Mouse (Mus musculus) MEL (cell line): ENCODE data around the gene Klk6.

Experiments used
- CTCF ChIP-seq, 3 experiments: IDR thresholded peaks in 2 of 3; conservative IDR thresholded peaks in 1 of 3; 2 replicates each; pipeline ENCODE4 v1.5.1; 2011 to 2012; ENCODE audit warnings: low read length in 3 of 3, low read depth in 2 of 3, mild to moderate bottlenecking in 2 of 3, improper control_type of control experiment in 1 of 3, inconsistent platforms in 1 of 3, mixed read lengths in 1 of 3, moderate library complexity in 1 of 3; ENCODE audit not compliant: control insufficient read depth in 1 of 3, insufficient read depth in 1 of 3, poor library complexity in 1 of 3, severe bottlenecking in 1 of 3
- ELF1 ChIP-seq: IDR thresholded peaks from 2 replicates; pipeline ENCODE4 v1.6.1; 2014; ENCODE audit warnings: low read depth, mild to moderate bottlenecking, inconsistent platforms, low read length, improper control_type of control experiment, moderate library complexity
- EP300 ChIP-seq, 2 experiments: IDR thresholded peaks; 2 replicates each; pipeline ENCODE4 v1.6.1; 2011; ENCODE audit warnings: improper control_type of control experiment in 2 of 2, low read length in 2 of 2, low read depth in 1 of 2, mild to moderate bottlenecking in 1 of 2
- MXI1 ChIP-seq: IDR thresholded peaks from 2 replicates; pipeline ENCODE4 v1.6.1; 2011; ENCODE audit warnings: mild to moderate bottlenecking, low read depth, low read length, improper control_type of control experiment
- ZNF384 ChIP-seq: IDR thresholded peaks from 2 replicates; pipeline ENCODE4 v1.6.1; 2012; ENCODE audit warnings: low read depth, mild to moderate bottlenecking, inconsistent platforms, low read length, improper control_type of control experiment

DNA sequence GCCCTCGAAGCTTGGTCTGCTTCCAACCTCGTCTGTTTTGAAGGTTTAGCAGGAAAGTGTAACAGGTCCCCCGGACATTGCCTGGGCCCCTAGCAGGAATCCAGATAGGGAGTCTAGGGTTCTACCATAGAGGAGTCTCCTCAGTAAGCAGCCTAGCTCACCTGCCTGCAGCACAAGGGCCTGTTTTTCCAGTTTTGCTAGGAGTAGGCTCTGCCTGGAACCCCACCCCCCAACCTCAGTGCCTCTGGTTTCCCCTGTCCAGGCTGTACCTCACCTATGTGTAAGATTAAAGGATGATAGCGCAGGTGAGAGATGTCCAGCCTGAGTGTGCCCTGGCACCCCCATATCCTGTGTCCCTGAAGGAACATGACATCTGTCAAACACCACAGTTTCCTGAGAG lies 52.1 kb downstream of the Klk6 start:
- no peak for TF ChIP-seq MXI1
- no peak for TF ChIP-seq CTCF (IDR thresholded peaks at IDR 0.05 in 2 of 3, conservative IDR thresholded peaks at IDR 0.05 in 1 of 3; ENCODE audit: control insufficient read depth in 1 of 3, insufficient read depth in 1 of 3, low read depth in 2 of 3, low read length in 3 of 3, poor library complexity in 1 of 3, severe bottlenecking in 1 of 3)
- no peak for TF ChIP-seq EP300 (IDR thresholded peaks at IDR 0.05; ENCODE audit: low read depth in 1 of 2, low read length in 2 of 2)
- no peak for TF ChIP-seq ELF1
- no peak for TF ChIP-seq ZNF384
